ENCODE assay signal across 8 mouse cellular contexts in genomic region chr9:90114567-90115307, GRCm38 (mm10). TPM values are rescaled to one million over a fixed set of nuclear protein-coding genes. Genes with fewer than 3 reads are reported as not detected.
A peak's percentile ranks its signal among the peaks of the same experiment; 100 is the strongest.
DNase-seq lines count a peak whose midpoint lies in the region; ATAC-seq and TF ChIP-seq lines count a peak whose summit lies in the region.

Gene Morf4l1 (minus strand): TSS chr9:90114774.

- H3K9me3 ChIP-seq in forebrain, embryonic 14.5 days (replicated peaks; ENCODE audit: control insufficient read depth, low read length): no peaks in the 10 kb centered on the region

- H3K36me3 ChIP-seq in forebrain, embryonic 14.5 days (ENCODE audit: control insufficient read depth, insufficient read depth, low read length): no peaks in the 10 kb centered on the region

- H3K4me2 ChIP-seq in forebrain, embryonic 14.5 days (ENCODE audit: low read length): peak within 1 kb of the TSS; percentile 94

- H3K27me3 ChIP-seq in forebrain, embryonic 14.5 days (replicated peaks; ENCODE audit: control insufficient read depth, insufficient read depth, low read length): no peaks in the 10 kb centered on the region

- peak within 1 kb of the TSS; percentile 96 for H3K4me3 ChIP-seq in forebrain, embryonic 14.5 days (ENCODE audit: low read depth, low read length)
- peak within 1 kb of the TSS; percentile 93 for H3K4me3 ChIP-seq in lung, adult 2 months (replicated peaks; ENCODE audit: extremely low read depth, low read depth, low read length)

- DNase-seq in ES-CJ7 (ENCODE audit: low read depth, low spot score): peak; percentile 97
- peak; percentile 96 for DNase-seq in cerebellum, adult 11 months
- peak; percentile 99 for DNase-seq in forebrain, embryonic 14.5 days (ENCODE audit: low spot score)
- peak; percentile 97 to 98 for DNase-seq in heart, postnatal 14 days
- DNase-seq in layer of hippocampus, adult 18-20 months (ENCODE audit: low spot score in 2 of 2): peak; percentile 99
- peak; percentile 93 for DNase-seq in lung, adult 2 months
- DNase-seq in thymus, adult 18-20 months: peak; percentile 97

- H3K9ac ChIP-seq in forebrain, embryonic 14.5 days (ENCODE audit: low read length): peak within 1 kb of the TSS; percentile 97

- H3K27ac ChIP-seq in forebrain, embryonic 14.5 days (ENCODE audit: low read depth, low read length): peak within 1 kb of the TSS; percentile 99

- TF ChIP-seq POLR2A in lung, adult 2 months (IDR thresholded peaks at IDR 0.05; ENCODE audit: borderline replicate concordance, extremely low read depth, low read depth, low read length): peak; percentile 75; the same call in 1 of the 2 replicates

- 1% methylated on average over 36 of the region's 40 CpGs for WGBS in forebrain, embryonic 14.5 days
- 1% methylated on average over 39 of the region's 40 CpGs for WGBS in lung, adult 2 months

- ATAC-seq in forebrain, embryonic 14.5 days: peak; percentile 99
- ATAC-seq in neutrophil, adult 5-6 weeks (ENCODE audit: extremely low read depth, insufficient number of reproducible peaks, low FRiP score, poor library complexity, severe bottlenecking): peak; percentile 84

- no peak for TF ChIP-seq CTCF in lung, adult 2 months (IDR thresholded peaks at IDR 0.05; ENCODE audit: insufficient read depth, low read length)

- H3K4me1 ChIP-seq in forebrain, embryonic 14.5 days (ENCODE audit: control insufficient read depth, insufficient read depth, low read length): peaks cover 20% of the 10 kb centered on the region
- peaks cover 14% of the 10 kb centered on the region for H3K4me1 ChIP-seq in lung, adult 2 months (ENCODE audit: control insufficient read depth, insufficient read depth, low read length)

- intact Hi-C loops in heart, postnatal 14 days (cut with DNase I): no loop called here

RNA-seq across cellular contexts. Expression of gene Morf4l1, which starts in this region (rescaled TPM):
- 546 and 597 TPM in 2 replicates for polyA plus RNA-seq in forebrain, embryonic 14.5 days (2014; fragmentation: Nextera tagmentation; extraction: Ambion mirVana)
- total RNA-seq in heart, postnatal 14 days (2021): 100 to 1,000 TPM; 249 to 263 TPM
- 100 to 1,000 TPM; 441 to 446 TPM for total RNA-seq in layer of hippocampus, adult 18-20 months (2021)
- 76.6 and 127 TPM in 2 replicates for polyA plus RNA-seq in lung, adult 2 months (2012; rRNA removed)
- total RNA-seq in neutrophil, adult 5-6 weeks (2017): 264 and 267 TPM in 2 replicates

Comparison
In these comparisons a context has a peak if more than half of its experiments do, and no peak if none do; other contexts are left out.
1. Peak in every context shown above with its lines: DNase-seq, ATAC-seq, H3K4me3 ChIP-seq and H3K27ac ChIP-seq.